Mouse (Mus musculus) liver (tissue): ENCODE measurements around the gene Zpbp2.

Experiments used
- DNase-seq: peaks from one replicate; pipeline ENCODE4 v3.0.0-alpha.2; 2020; ENCODE audit warnings: mixed read lengths

Zpbp2 gene

DNA sequence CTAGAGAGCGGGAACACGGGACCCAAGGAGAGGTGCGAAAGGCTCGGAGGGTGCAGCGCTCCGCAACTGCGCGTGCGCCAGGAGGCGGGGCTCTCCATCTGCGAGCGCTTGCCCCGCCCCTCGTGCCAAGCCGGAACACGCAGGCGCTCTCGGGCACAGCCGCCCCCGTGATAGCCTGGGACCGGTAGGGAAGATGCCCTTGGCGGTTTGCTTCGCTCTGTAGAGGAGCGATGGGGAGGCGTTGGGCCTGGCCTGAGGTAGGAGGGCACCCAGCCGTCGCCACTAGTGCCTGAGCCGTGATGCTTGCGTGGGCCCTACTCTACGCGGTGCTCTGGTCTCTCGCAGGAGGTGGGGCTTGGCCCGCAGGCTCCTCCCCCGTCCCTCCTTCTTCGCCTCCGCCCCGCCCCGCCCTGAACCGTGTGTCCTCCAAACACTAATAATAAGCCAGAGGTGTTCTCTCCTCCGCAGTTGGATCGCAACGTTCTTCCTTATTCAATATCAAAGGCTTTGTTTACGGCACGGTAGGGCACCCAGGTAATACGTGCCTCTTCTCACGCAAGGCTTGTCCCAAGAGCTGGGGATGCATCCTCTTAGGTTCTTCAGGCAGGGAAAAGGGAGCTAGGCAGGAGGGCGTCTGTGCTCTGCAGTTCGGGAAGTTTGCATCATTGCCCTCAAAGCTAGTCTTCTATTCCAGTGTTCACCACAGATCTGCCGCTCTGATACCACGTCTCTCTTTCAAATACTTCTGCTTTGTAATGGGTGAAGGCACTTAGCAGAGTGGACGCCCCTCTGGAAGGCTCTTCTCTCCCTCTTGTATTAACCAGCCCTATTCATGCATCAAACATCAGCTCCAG, at the start of gene Zpbp2:
TSS of gene Zpbp2 (plus strand) at position 123 of the 854 bp plus-strand sequence.
- peak; percentile 95 for DNase-seq

DNA sequence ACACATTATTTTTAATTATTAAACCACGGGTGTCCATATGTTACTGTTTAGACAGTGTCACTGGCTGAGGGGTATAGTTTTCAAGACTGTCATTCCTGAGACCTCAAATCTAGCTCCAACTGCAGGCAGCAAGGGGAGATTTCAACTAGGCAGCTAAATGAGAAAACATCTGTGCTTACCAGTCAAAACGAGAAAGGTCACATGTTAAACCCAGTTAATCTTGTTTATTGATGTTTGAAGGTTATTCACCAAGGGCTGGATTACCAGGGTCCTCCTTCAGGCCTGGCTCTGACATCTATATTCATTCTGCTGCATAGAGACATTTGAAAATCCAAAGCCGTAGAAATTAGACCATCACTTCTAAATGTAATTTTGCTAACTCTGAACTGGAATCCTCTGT, 46.0 kb upstream of the Zpbp2 start:
- no peak for DNase-seq

DNA sequence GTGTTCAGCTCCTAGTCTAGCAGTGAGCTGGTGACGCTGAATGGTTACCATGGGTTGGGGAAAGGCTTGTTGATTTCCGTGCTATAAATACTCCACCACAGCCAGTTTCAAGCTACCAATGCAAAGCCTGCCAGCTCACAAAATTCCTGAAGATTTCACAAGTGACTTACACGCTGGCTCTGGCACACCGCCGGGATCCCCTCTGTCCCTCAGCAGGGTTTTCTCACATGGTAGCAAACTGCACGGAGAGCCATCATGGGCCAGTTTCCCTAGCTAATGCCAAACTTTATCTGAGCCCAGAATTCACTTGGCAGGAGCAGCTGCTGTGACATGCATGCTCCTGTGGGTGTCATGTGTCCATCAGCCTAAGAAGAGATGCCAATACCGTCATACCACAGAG, 41.5 kb upstream of the Zpbp2 start:
- no peak for DNase-seq

DNA sequence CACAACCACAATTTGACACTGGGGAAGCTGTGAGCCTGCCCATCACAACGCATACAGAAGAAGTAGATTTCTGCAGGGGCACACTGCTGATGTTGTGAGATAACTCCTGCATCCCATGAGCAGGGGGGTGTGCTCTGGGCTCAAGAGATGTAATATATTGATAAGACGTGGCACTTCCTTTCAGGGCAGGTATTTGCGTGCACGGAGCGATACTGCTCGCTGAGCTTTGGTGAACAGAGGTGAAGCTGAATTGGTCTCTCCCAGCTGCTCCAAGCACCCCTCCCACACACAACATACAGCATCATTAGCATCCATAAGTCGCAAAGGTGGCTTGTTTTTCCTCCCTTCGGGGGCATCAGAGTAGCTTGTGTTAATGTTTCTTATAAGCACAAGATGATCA, 40.8 kb upstream of the Zpbp2 start:
- no peak for DNase-seq

DNA sequence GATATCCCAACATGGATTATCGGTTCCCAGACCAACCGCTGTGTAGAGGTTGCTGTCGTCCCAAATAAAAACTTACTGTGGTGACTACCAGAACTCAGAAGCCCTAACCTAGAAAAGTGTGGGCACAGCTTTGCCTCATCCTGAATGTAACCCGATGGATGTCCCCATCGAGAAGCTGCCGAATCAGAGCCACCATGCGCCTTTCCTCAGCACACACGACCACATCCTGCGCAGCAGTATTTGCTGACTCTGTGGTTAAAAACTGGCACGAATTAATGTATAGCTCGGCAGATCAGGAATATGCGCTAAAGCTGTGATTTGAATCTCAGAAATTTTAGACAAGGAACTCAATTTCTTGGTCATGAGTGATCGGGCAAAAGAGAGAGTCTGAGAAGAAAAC, 38.0 kb upstream of the Zpbp2 start:
- DNase-seq: no peak

DNA sequence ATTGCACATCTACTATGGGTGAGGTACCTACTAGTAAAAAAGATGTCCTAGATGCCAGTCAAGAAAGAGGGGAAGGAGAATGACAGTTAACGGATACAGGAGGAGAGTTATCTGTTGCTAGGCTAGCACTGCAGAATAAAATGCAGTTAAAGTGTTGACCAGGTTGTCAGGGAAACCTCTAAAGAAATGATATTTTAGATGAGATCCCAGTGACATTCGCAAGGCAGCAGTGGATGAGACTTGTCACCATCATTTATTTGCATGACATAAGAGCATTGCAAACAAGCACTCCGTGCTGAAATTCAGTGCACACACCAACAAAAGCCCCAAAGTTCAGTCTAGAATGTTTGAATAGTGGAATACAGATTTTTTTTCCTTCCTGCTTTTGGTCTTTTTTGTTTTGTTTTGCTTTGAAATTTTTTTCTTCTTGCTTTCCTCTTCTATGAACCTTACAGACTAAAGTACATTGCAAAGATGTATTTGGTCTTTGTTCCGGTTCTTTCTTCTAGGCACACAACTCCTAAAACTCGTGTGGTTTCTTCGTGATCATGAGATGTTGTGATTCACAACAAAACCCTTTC, 37.5 kb upstream of the Zpbp2 start:
- no peak for DNase-seq

DNA sequence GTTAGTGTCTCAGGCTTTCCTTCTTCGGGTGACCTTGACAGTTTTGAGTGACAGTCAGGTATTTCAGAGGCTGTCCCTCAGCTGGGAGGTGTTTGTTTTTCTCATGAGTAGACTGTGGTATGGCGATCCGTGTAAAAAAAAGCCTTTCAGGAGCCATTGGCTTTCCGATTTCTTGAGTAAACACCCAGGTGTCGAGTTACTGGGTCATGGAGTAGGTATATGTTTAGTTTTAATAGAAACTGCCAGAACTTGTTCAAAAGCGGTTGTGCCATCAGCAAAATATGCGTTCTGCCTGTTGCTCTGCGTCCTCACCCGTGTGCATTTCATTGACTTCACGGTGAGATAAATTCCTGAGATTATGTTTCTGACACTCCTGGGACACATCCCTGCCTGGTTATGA, 30.4 kb upstream of the Zpbp2 start:
- DNase-seq: no peak

DNA sequence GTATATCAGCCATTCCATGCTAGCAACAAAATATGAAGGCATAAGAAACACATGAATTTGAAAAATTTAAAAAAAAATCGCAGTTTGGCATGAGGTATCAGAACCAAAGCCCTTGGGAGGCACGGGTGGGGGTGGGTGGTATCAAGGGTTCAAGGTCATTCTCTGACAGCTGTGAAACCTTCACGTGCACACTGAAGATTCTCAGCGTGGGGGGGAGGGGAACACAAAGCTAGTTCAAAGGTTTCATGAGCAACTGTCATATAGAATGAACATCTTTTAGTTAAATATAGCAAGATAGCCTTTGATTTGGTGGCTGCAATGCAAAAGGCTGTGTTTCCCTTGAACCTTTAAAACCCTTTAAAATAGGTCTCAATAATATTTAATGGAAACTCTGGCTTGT, 25.8 kb upstream of the Zpbp2 start:
- no peak for DNase-seq

DNA sequence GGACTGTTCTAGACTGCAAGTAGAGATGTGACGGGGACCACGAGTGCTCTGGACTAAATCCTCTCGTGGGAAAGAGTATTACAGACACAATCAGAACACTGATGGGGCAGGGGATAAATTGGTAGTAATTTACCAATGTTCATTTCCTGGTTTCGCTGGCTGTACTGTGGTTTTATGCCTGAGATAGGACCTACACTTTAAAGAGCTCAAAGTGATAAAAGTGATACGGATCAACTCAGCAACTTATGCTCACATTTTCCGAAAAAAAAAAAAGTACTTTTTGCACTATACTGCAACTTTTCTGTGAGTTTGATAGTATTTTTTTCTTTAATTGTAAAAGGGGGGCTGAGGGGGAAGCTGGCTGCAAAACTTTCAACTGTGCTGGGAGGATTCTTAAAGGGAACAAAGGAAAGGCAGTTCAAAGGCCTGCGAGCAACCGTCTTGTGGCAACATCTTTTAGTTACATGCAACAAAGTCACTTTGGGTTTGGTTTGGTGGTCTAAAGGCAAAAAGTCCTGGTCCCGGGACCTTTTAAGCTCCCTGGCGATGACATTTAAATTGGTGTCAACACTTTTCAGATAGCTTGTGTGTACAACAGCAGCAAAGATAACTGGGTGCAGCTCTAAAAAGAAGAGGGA, 24.0 kb upstream of the Zpbp2 start:
- DNase-seq: no peak

DNA sequence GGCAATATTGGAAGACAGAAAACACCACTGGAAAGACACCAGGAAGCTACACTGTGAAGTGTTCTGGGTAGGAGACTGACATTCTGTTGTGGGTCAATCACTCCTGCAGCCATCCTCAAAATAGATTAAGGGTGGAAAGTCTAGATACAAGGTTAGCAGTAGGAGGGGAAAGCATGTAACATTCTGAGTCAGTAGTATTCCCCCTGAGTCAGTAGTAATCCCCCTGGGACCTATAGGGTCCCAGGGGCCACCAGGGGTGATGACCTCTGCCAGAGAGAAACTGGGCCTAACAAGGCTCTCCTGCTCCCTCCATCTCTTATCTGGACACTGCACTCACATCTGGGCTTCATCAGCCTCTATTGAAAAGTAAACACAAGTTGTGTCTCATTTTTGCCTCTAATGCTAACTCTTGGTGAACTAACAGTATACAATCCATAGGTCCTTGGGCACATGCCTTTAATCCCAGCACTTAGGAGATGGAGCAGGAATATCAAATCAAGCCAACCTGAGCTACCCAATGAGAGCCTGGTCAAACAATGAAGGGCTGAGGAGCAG, 13.3 kb upstream of the Zpbp2 start:
- no peak for DNase-seq

DNA sequence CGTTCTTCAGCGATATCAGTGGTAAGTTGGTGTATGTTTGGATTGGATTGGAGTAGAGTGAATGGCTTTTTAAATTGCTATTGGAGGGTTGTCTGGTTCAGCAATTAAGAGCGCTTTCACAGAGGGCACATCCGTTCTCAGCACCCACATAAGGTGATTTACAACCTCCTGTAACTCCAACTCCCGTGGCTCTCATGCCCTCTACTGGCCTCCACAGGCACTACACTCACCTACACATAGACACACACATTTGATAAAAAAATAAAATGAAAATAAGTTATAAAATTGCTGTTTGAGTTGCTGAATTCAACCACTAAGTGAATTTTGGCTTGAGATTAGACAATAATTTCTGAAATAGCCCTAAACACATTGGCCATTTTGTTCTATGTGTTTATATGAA, 10.6 kb upstream of the Zpbp2 start:
- peak; percentile 15 for DNase-seq

DNA sequence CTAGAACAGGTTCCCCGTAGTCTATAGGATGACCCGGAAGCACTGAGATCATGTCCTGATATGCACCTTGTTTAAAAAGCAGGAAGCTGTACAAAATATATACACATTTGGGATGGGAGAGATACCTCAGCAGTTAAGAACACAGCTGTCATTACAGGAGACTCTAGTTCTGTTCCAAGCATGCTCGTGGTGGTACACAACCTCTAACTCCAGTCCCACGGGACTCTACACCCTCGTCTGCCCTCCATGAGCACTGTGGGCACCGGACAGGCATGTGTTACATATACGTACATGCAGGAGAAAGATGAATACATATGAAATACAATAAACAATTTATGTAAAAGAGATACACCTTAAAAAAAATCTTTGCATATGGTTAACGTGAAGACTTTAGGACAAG, 8.3 kb upstream of the Zpbp2 start:
- DNase-seq: no peak

DNA sequence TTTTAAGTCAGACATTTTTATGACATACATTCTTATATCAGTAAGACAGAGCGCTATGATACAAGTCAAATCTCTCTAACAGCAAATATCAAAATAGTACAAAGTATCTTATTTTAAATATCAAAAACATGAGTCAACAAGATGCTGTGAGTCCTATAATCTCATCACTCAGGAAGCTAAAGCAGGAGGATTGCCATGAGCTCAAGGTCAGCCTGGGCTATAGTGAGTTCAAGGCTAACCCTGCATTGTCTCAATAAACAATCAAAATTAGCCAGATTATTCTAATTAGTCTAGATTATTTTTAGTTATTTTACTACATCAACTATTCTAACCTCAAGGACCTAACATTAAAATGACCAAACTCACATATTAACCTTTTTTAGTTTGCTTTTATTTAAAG, 7.5 kb upstream of the Zpbp2 start:
- no peak for DNase-seq

DNA sequence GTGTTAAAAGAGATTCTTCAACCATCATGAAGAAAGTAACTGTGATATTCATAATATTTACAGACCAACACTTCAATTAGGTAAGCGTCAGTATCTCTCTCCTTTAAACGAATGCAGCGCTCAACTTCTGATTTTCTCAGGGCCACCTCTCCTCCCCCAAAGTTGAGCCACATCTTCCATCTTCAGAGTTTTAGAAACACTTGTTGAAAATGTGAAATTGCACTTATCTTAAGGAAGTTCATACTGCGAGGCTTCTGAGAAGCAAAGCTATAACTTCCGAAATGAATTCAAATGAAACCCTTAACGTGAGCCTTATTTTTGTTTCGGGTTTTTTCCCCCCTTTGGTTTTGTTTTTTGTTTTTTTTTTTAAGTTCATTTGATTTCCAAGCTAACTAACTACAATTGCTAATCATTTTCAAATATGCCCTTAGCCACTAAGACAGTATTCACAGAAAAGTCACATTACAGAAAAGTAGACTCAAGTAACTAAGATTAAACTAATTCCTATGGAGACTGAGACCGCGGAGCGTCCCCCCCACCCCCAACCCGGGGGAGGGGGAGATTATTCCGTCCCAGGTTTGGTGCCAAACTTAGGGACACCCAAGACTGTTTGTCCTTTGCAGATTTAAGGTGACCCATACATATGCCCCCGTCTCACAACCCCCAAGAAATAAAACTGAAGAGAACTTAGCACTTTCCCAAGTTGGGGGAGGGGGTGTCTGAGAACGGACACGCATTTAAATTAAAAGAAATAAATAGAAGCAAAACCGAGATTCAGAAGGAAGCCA, 5.8 kb upstream of the Zpbp2 start:
- no peak for DNase-seq

DNA sequence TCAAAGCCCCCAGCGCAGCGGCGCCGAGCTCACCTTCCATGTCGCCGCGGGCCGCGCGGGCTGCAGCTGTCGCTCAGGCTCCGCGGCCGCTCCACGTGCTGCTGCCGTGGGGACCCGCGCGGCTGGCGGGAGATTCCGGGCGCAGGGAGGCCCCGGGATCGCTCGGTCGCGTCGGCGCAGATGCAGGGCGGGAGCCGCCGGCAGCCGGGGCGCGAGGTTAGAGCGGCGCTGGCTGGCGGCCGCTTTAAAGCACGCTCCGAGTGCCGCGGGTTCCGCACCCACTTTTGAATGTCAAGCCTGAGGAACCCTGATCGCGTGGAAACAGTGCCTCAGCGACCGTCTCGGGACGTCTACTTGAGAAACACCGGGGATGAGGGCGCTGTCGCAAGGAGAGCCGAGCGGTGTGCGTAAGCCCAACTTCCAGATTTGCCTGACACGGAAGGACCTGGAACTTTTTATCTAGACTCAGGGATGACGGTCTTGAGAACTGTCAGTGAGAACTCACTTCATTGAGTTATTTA, 5.1 kb upstream of the Zpbp2 start, which contains the start of gene Ikzf3:
TSS of gene Ikzf3 (minus strand) at position 321 of the 521 bp plus-strand sequence.
- DNase-seq: peak; percentile 12

DNA sequence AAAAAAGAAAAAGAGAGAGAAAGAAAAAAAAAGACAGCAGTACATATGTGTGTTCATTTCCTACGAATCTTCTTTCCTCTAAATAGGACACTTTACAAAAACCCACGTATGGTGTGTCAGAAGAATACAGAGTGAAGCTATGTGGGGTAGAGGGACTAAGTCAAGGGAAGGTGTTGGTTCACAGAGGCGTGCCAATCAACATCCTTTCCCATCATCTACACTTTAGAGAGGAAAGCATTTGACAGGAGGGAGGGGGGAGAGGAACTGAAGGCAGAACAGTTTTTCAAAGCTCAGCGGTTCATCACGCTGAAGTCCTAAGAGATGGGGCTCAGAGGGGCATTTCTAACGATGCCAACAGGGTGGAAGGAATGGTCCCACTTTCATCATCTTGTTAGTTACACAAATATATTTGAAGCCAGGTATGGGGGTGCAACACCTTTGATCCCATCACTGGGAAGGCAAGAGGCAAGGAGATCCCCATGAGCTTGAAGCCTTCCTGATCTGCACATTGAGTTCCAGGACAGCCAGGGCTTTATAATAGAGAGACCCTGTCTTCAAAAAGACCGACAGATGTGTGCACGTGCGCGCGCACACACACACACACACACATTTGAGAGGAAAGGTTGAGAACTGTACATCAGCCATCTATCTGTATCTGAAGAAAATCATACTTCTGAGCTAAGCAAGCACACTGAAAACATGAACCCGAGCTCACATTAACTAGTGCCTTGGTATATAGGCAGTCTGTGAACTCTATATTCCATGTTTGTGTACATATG, 4.2 kb upstream of the Zpbp2 start:
- DNase-seq: no peak

DNA sequence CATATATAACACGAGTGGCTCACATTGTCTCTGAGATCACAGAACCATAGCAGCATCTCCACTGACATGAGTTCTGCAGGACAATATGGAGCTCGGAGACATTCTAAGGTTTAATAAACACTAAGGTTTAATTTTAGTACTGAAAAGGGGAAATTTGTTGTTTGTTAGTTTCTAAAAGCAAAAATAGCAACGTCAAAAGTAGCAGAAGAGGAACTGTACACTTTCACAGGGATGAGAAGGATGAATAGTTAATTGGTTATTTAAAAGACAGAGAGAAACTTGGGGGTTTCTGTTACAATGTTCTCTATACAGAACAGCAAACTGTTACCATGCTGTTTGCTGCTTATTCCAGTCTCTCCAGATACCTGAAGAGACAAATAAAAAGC, 3.6 kb upstream of the Zpbp2 start:
- DNase-seq: no peak

DNA sequence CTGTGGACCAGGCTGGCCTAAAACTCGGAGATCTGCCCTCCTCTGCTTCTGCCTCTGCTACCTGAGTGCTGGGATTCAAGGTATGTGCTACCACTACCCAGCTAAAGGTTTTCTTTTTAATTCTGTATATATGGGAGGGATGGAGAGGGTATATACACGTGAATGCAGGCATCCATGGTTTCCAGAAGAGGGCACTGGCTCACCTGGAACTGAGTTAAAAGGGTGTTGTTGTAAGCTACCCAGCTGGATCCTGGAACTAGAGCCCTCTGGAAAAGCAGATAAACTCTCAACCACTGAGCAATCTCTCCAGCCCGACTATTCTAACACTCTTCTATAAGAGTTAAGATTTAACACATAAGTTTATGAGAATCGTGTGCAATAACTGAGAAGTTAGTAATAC, 1.5 kb upstream of the Zpbp2 start:
- no peak for DNase-seq

DNA sequence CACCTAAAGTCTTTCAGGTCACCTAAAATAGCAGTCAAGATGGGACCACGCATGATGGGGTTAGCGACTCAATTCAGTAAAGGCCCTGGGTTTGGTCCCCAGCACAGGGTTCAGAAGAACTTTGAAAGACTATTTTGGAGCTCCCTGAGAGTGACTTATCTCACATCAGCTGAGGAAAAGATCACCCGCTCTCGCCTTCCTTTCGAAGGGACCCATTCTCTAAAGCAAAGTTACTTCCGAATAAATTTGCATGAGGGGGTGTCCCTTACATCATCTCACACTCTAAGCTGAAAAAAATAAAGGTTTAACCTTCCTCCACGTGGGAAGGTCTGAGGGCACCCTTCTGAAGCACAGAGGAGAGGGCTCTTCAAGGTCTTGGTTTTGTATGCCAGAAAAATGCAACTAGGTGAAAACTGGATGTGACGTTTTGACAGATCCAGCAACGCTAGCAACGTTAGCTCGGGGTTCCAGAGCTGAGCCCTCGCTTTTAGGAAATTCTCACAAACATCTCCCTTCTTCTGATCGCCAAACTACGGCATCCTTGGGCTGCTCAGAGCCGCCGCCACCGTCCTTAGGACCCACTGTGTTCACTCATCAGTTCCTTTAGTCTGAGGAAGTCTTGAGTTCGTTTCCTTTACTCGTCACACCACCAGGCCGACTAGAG, 454 bp upstream of the Zpbp2 start:
- DNase-seq: no peak

DNA sequence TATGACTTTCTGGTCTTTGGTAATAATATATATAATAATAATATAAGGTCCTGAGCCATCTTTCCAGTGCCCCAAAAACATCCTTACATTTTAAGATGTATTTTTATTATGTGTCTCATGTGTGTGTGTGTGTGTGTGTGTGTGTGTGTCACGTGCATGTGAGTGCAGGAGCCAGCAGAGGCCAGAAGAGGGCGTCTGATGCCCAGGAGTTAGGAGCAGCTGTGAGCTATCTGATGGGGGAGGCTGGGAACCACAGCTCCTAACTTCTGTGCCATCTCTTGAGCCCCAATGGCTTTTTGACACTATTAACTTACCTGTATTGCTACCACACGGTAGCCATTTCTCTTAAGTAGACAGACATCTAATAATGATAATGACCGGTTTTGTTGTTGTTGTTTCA, 3.1 kb downstream of the Zpbp2 start:
- no peak for DNase-seq

DNA sequence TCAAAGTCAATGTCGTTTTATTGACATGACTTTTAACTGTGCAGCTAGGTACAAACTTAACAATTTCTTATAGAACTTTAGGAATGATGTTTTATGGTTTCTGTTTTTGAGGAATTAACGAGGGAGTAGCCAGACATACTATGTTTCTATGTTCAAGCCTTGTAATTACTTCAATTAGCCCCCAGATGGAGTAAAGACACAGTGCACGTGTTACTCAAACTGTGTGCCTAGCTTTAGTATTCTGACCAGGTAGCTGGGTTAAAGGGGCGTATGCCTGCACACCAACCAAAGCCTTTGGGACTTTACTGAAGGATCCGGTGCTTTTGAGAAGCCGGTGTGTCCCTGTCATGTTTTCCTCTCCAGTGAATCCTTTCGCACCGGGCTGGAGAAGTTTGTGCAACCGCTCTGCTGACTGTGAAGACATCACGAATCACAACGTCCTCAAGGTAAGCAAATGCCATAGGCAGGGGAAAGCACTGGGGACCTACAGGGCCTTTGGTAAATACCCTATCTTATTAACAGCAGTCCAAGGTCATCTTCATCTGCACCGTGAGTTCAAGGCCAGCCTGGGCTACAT, 4.3 kb downstream of the Zpbp2 start:
- no peak for DNase-seq
